Mouse (Mus musculus): ENCODE data around the gene Zcchc14. TPM values are rescaled to one million over a fixed set of nuclear protein-coding genes. Genes with fewer than 3 reads are reported as not detected.
A peak's percentile ranks its signal among the peaks of the same experiment; 100 is the strongest.

Zcchc14 gene
- total RNA-seq (2021) = 10 to 100 TPM; 80.7 to 87.0 TPM

GRCm38 (mm10) chr8:121652774-121653323, at the start of gene Zcchc14:
Zcchc14 (minus strand) TSS chr8:121652901.
- intact Hi-C loops (cut with DNase I) = loop anchor here (5.0 kb wide), 2 partner anchors 79 to 189 kb away; no protein-coding TSS in a partner anchor
- DNase-seq (ENCODE audit: extremely low spot score in 1 of 2, low spot score in 2 of 2) = peak; percentile 99 to 100

- intact Hi-C loops (cut with DNase I) = no loop called here
- DNase-seq (ENCODE audit: extremely low spot score in 1 of 2, low spot score in 2 of 2) = no peak
These were observed 47.2 kb upstream of the Zcchc14 start for GRCm38 (mm10) chr8:121699936-121700335.

GRCm38 (mm10) chr8:121698615-121699101, 46.0 kb upstream of the Zcchc14 start:
- intact Hi-C loops (cut with DNase I) = no loop called here
- no peak for DNase-seq (ENCODE audit: extremely low spot score in 1 of 2, low spot score in 2 of 2)

- intact Hi-C loops (cut with DNase I) = no loop called here
- peak in 1 of 2 experiments; percentile 64 for DNase-seq (ENCODE audit: extremely low spot score in 1 of 2, low spot score in 2 of 2)
These were observed 45.3 kb upstream of the Zcchc14 start for GRCm38 (mm10) chr8:121697735-121698614.

- intact Hi-C loops (cut with DNase I) = no loop called here
- DNase-seq (ENCODE audit: extremely low spot score in 1 of 2, low spot score in 2 of 2) = no peak
These were observed 43.0 kb upstream of the Zcchc14 start for GRCm38 (mm10) chr8:121695585-121696184.

- intact Hi-C loops (cut with DNase I) = no loop called here
These were observed 41.8 kb upstream of the Zcchc14 start for GRCm38 (mm10) chr8:121694453-121694852.

GRCm38 (mm10) chr8:121688496-121688895, 35.8 kb upstream of the Zcchc14 start:
- intact Hi-C loops (cut with DNase I) = no loop called here
- DNase-seq (ENCODE audit: extremely low spot score in 1 of 2, low spot score in 2 of 2) = no peak

More at GRCm38 (mm10) chr8:121694453-121694852, 41.8 kb upstream of the Zcchc14 start:
- no peak for DNase-seq (ENCODE audit: extremely low spot score in 1 of 2, low spot score in 2 of 2)

- intact Hi-C loops (cut with DNase I) = no loop called here
- DNase-seq (ENCODE audit: extremely low spot score in 1 of 2, low spot score in 2 of 2) = peak; percentile 57 to 63
These were observed 34.9 kb upstream of the Zcchc14 start for GRCm38 (mm10) chr8:121687455-121688161.

GRCm38 (mm10) chr8:121685419-121685818, 32.7 kb upstream of the Zcchc14 start:
- intact Hi-C loops (cut with DNase I) = no loop called here
- DNase-seq (ENCODE audit: extremely low spot score in 1 of 2, low spot score in 2 of 2) = peak in 1 of 2 experiments; percentile 63

GRCm38 (mm10) chr8:121683083-121683832, 30.6 kb upstream of the Zcchc14 start:
- no peak for DNase-seq (ENCODE audit: extremely low spot score in 1 of 2, low spot score in 2 of 2)
- intact Hi-C loops (cut with DNase I) = no loop called here

- no peak for DNase-seq (ENCODE audit: extremely low spot score in 1 of 2, low spot score in 2 of 2)
- intact Hi-C loops (cut with DNase I) = no loop called here
These were observed 28.8 kb upstream of the Zcchc14 start for GRCm38 (mm10) chr8:121681457-121681856.

- no peak for DNase-seq (ENCODE audit: extremely low spot score in 1 of 2, low spot score in 2 of 2)
- intact Hi-C loops (cut with DNase I) = no loop called here
These were observed 28.2 kb upstream of the Zcchc14 start for GRCm38 (mm10) chr8:121680896-121681295.

- intact Hi-C loops (cut with DNase I) = no loop called here
- no peak for DNase-seq (ENCODE audit: extremely low spot score in 1 of 2, low spot score in 2 of 2)
These were observed 26.0 kb upstream of the Zcchc14 start for GRCm38 (mm10) chr8:121678696-121679095.

GRCm38 (mm10) chr8:121675701-121676100, 23.0 kb upstream of the Zcchc14 start:
- DNase-seq (ENCODE audit: extremely low spot score in 1 of 2, low spot score in 2 of 2) = peak in 1 of 2 experiments; percentile 71
- intact Hi-C loops (cut with DNase I) = no loop called here

- no peak for DNase-seq (ENCODE audit: extremely low spot score in 1 of 2, low spot score in 2 of 2)
- intact Hi-C loops (cut with DNase I) = no loop called here
These were observed 22.5 kb upstream of the Zcchc14 start for GRCm38 (mm10) chr8:121675161-121675560.

GRCm38 (mm10) chr8:121674524-121674923, 21.8 kb upstream of the Zcchc14 start:
- intact Hi-C loops (cut with DNase I) = no loop called here
- no peak for DNase-seq (ENCODE audit: extremely low spot score in 1 of 2, low spot score in 2 of 2)

GRCm38 (mm10) chr8:121673917-121674316, 21.2 kb upstream of the Zcchc14 start:
- DNase-seq (ENCODE audit: extremely low spot score in 1 of 2, low spot score in 2 of 2) = no peak
- intact Hi-C loops (cut with DNase I) = no loop called here

- intact Hi-C loops (cut with DNase I) = no loop called here
- DNase-seq (ENCODE audit: extremely low spot score in 1 of 2, low spot score in 2 of 2) = no peak
These were observed 20.5 kb upstream of the Zcchc14 start for GRCm38 (mm10) chr8:121673153-121673552.
